Mouse (Mus musculus) spleen, adult 12 weeks (tissue): ENCODE results near the gene Cpt1b.

Experiments used
- DNase-seq: peaks from one replicate; pipeline ENCODE4 v3.0.0; 2022; ENCODE audit warnings: low spot score

Gene Cpt1b

DNA sequence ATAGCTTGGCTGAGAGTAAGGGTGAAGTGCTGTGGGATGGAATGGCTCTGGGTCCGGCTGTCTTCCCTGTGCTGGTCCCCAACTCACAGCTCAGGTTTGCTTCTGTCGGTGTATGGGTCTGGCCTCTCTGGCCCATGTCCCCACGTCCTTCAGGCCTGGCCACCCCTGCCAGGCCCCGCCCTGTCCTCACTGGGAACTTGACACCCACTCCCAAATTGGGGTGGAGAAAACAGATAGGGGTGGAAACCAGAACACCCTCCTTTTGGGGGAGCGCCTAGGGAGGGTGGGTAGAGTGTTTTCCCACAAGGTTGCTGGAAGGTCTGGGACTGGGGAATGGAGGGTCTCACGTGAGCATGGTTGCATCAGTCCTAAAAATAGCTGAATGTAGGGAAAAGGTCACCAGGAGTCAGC is at the start of gene Cpt1b:
Cpt1b (minus strand) TSS at position 153 of the 411 bp plus-strand sequence.
- no peak for DNase-seq

DNA sequence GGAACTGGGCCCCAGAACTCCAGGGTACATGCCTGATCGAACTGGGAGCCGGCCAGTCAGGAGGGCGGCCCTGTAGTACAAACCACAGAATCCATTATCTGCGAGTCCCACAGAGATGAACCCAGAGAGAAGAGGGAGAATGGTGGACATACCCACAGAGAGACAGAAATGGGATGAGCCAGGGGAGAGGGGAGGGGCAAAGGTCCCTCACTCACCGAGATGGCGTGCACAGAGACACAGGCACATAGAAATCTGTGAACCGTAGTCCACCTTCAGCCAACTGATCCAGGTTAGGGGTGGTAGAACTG is 49.6 kb upstream of the Cpt1b start:
- no peak for DNase-seq

DNA sequence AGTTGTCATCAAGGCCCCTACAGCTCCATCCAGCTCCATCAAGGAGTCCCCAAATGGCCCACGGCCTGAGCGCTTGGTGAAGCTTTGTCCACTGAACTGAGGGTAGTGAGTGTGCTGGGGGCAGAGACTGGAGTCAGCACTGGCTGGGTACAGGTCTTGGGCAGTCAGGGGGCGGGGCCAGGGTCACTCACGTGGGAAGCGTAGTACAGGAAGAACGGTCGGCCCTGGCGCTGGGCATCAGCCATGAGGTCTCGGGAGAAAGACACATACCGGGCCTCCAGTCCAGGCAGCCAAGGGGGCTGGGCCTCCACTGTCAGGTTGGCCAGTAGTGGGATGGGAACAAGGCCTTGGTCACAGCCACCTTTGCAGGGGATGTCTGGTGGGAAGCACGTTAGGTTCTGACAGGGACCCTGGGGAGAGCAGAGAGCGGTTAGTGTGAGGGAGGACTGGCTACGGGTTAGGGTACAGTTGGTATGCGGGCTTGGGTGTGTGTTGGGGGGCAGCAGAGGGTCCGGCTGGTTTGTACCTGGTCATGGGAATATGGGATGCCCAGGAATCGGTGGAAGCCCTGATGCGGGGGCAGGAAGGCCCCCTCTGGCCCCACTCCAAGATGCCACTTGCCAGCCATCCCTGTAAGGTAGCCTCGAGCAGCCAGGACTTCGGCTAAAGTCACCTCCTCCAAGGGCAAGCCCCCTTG is 49.1 kb upstream of the Cpt1b start:
- no peak for DNase-seq

DNA sequence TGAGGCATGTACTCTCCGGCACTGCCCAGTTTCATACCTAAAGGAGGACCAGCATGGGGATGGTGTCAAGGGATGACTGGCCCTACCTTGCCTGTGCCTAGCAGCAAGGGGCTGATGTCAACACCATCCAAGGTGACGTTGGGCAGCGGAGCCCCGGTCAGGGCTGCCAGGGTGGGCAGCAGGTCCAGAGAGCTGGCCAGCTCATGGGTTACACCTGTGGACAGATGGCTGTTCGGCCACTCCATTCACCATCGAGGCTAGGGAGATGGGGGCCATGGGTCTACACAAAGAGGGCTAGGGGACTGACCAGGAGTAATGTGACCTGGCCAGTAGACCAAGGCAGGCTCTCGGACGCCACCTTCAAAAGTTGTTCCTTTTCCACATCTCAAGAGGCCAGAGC is 48.3 kb upstream of the Cpt1b start:
- DNase-seq, result no peak

DNA sequence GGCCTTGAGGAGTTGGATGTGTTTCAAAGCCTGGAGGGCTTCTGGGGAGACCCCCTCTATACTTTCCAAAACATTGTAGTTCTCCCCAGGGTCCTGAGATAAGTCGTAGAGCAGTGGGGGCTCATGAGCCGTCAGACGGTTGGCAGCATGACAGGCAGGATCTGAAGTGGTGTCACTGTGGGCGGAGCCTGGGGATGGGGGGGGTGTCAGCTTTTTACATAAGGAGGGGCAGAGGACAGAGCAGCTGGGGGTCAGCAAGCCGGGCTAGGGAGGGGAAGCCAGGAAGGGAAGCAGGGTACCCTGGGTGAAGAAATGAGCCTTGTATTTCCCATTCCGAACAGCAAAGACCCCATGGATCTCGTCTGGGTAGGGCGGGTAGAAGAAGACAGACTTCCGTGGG is 47.7 kb upstream of the Cpt1b start:
- DNase-seq, result no peak

DNA sequence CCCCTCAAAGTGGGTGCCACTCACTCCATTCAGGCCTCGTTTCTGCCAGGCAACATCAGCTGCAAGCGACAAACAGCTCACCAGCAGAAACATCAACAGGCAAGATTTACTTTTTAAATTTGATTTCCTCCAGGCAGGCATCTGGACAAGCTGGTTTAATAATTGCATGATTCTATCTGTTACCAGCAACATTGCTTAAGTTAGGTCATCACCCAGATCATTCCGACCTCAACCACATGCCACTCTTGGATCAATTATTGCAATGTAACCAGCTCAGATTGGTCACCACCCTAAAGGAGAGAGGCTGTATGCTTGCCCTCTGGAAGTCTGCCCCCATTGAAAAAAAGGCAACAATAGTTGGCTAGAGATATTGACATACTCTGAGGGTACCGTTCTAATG is 45.8 kb upstream of the Cpt1b start:
- DNase-seq, result no peak

DNA sequence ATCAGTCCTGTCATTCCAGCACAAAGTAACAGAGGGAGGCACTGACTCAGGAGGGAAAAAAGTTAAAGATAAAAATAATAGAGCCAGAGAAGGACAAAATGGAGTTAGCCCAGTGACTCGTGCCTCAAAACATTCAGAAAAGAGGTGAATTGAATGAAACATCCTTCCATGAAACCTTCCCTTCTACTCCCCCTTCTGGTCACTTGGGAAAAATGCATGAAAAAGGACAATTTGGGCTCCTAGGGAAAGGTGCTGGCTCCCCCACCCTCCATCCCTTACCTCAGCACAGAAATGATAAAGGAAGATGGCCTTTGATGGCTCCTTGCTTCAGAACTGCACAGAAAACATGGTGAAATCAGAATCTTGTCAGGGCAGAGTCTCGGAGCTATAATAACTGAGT is 42.9 kb upstream of the Cpt1b start:
- no peak for DNase-seq

DNA sequence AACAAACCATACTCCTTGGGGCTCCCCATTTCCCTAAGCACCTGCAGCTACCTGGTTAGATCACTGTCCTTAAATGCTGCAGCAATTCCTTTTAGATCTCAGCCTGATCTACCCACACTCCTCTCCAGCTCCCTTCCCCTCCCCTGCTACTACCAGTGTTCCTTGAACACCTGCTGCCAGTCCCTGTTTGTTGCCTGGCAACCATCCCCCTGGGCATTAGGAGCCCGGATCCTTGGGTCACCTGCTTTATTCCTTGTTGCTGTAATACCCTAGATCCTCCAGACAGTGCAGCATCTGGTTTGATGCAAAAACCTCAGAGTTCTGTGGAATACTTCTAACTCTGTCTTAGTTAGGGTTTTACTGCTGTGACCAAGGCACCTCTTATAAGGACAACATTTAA is 39.4 kb upstream of the Cpt1b start:
- DNase-seq, result no peak

DNA sequence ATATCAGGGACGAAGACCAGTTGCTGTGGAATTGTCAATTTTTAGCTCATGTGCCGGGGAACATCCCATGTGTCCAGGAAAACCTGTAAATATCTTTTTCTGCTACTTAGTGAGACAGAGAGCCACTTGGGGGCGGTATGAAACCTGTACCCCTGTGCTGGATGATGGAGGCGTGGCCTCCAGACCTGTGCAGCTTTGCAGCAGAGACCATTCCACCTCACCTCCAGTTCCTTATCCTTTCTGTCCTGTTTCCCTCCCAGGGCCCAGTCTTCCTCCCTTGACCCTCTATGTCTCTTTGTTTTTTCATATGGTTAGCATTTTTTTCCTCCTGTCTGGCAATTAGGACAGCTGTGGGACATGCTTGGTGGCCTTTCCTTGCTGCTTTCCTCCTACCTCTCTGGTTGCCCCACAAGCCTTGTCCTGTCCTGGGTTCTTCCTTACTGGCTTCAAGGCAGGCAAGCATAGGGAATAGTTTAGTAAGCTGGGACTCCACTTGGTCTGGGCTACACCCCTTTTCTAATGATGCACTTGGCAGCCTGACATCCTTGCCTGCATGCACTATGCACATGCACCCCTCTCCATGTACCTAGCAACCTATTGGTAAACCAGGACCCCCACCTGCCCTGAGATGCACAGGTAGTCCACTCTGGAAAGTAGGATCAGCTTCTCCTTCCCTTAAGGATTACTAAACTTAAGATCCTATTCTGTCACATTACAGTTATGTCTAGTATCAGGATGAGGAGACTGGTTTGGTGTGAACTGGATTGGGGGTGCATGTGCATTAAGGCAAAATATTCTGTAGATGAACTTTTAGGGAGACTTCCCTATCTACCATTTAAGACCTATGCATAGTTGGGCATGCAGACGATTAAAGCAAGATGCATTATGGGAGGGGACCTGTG is 37.9 kb upstream of the Cpt1b start:
- no peak for DNase-seq

DNA sequence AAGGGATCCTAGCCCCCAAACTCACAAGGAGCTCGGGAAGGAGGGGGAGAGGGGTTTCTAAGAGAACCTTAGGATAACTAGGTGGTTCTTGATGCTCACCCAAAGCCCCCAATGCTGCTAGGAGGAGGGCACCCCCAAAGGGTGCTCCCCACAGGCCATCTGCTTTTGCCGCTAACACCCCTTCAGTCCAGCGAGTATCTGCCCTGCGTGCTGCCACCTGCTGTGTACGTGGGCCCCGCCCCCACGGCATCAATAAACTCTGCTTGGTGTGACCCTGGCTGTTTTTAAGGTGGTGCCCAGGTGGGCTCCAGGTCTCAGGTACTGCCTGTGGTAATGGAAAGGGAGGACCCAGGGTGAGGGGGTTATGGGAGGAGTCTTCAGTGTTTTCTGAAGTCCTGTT is 36.5 kb upstream of the Cpt1b start:
- no peak for DNase-seq

DNA sequence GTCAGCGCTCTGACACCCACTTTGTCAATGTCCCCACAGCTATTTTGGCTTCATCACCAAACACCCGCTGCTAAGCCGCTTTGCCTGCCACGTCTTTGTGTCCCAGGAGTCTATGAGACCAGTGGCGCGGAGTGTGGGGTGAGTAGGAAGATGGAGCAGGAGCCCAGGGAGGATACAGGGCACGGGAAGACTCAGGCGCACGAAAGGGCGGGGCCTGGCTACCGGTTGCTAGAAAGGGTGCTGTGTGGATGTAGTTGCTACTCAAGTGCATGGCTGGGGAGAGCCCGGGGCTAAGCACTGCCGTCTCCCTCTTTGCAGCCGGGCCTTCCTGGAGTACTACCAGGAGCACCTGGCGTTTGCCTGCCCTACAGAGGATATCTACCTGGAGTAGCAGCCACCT is 35.7 kb upstream of the Cpt1b start:
- DNase-seq, result no peak

DNA sequence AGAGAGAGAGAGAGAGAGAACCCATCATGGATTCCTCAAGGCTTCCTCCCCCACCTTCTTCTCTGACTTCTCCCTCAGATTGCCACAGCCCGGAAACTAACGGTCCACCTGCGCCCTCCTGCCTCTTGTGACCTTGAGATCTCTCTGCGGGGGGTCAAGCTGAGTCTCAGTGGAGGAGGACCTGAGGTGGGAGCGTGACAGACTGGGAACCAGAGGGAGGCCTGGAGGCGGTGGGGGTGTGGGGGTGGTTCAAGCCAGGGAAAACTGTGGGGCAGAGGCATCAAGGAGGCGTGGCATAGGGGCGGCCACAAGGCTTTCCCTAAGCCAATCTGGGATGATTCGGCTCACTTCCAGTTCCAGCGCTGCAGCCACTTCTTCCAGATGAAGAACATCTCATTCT is 34.6 kb upstream of the Cpt1b start:
- DNase-seq, result no peak

DNA sequence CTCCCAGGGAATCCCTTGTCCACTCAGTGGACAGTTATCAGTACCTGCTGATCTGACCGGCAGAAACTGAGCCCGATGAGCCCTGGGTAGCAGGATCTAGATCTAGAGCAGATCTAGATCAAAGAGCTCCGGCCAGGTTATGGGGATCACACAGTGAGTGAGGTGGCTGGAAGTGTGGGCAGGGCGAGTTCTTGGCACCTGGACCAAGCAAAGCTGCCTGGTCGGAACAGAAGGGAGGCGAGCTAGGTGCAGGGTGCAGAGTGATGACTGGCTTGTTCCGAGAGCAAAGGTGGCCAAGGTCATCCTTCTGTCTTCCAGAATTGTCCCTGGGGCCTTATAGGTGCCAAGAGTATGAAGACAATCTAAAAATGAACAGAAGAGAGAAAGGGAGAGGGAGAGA is 34.2 kb upstream of the Cpt1b start:
- no peak for DNase-seq

DNA sequence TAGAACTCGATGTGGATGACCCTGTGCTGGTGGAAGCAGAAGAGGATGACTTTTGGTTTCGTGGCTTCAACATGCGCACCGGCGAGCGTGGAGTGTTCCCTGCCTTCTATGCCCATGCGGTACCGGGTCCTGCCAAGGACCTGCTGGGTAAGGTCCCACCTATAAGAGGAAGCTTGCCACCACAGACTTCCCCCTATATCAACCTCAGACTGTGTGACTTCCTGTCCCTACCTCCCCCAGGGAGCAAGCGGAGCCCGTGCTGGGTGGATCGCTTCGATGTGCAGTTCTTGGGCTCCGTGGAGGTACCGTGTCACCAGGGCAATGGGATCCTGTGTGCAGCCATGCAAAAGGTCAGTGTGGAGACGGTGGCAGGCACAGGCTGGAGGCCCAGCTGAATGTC is 33.3 kb upstream of the Cpt1b start:
- no peak for DNase-seq

DNA sequence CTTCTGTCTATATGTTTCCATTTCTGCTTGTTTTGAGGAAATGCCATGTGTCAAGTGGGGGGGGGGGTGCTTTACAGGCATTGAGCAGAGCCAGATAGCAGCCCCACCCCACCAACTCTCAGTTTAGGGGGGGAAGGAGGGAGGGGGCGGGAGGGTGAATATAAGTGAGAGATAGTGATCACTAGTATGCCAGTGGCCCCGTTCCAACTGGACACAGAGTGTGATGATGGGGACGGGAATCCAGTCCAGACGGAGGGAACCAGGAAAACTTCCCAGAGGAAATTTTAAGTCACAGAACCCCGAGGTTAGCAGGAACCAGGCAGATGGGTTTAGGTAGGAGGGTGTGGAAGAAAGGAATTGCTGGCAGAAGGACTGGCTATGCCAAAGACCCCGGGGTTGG is 30.0 kb upstream of the Cpt1b start:
- DNase-seq, result no peak

DNA sequence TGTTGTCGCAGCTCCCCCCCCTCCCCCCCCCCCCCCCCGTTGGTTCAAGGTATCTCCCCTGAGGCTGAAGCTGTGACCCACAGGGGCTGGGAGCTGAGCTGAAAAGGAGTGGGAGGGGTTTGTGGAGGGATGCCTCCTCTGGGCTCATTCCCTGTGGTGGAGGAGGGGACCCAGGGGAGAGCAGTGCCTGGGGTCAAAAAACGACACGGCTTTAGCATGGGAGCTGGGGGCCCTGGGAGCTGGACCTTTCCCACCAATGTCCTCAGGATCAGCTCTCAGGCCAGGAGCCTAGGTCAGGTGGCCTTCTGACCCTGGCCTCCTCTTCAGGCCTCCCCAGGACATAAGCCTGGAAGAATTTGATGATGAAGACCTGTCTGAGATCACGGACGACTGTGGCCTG is 29.2 kb upstream of the Cpt1b start:
- DNase-seq, result no peak

DNA sequence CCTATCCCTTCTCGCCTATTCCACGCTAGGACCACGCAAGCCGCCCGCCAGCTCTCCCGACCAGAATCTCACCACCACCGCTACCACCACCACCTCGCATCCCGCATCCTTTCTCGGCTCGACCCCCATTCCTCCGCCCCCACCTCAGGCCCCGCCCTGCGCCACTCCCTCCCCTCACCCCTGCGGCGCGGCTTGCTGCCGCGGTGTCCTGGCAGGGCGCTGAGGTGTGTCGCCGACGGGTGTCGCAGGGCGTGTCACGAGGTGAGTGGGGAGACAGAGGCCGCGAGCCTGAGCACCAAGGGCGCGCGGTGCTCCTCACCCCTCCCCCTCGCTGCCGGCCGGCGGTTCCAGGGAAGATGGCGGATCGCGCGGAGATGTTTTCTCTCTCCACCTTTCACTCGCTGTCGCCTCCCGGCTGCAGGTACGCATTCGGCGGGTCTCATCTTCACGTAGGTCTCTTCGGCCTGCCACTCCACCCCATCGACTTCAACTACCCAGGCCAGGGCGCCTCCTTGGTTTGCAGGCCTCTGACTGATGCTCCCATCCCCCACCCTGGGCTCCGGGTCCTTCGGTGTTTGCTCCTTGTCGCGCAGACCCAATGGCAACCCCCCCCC is 28.3 kb upstream of the Cpt1b start, which contains the start of gene Mapk8ip2:
Mapk8ip2 (plus strand) TSS at position 49 of the 614 bp plus-strand sequence.
- no peak for DNase-seq

DNA sequence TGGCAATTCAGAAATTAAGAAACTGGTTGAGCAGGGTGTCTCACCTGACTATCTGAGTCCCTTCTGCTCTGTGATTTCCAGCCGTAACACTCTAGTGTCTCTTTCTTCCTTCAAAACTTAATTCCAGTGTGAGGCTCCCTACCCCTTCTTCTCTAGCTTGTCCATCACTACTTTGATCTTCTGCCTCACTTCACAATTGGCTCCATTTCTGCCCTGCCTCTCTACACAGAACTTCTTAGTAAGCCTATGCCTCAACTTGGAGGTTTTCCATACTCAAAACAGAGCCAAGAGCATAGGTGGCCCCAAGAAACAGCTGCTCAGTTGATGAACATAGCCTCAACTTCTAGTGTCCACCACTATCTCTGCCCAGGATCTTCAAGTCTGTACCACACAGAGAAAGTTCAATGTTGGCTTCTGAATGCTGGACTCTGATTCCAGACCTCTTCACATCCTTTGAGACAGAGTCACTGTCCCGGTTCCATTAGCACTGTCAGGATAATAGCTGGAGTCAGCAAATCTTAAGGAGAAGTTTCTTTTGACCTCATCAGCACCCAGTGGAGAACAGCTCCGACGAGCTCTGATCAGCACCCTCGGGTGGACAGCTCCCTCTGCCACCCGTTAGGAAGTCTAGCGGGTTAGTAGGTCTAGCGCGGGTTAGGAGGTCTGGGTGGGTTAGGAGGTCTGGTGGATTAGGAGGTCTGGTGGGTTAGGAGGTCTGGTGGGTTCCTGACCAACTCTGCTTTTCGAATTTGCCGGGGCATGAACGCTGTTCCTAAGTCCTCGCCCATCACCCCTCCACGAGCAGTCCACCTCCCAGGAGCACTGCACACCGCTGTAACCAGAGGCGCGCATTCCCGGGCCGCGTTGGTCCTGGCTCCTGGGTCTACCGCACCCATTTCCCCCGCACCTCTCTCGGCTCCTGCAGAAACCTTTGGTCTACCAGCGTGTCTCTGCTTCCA is 27.5 kb upstream of the Cpt1b start:
- no peak for DNase-seq

DNA sequence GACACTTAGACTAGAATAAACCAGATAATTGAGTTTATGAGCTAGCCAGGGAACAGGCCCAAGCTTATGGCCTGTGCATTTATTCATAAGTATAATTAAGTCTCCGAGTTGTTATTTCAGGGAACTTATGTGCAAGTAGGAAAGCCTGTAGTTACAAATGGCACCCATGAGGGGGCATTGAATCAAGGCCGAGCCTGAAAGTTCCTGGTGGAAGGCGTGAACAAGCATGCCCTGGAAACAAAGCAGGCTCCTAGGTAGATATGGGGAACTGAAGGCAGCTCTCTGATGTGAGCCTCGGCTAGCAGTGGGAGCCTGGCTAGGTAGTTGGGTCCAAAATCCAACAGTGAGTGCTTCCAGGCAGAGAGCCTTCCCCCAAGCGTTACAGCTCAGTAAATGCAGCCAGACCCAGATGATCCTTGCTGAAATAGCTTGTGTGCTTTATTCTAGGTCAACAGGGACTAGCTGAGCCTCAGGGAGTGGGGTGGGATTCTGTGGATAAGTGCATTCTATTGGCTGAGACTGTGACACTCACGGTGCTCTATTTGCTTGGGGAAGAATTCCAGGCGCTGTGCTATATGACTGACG is 16.9 kb upstream of the Cpt1b start:
- DNase-seq, result no peak

DNA sequence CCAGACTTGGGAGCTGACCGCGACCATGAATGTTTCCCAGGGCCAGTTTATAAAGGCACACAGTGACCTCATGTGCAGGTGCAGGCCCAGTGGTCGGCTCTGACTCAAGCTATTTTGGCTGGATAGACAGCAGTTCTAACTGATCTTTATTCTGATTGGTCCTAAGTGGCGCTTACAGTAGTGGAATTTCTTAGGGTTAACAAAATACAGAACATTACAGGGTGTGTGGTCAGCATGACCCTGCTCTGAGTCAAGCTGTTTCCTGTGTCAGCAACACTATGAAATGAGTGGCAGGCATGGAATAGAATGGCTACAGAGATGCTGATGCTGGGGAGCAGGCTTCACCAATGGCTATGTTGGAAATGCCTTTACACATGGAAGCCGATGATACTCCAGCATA is 10.2 kb upstream of the Cpt1b start:
- DNase-seq, result no peak

DNA sequence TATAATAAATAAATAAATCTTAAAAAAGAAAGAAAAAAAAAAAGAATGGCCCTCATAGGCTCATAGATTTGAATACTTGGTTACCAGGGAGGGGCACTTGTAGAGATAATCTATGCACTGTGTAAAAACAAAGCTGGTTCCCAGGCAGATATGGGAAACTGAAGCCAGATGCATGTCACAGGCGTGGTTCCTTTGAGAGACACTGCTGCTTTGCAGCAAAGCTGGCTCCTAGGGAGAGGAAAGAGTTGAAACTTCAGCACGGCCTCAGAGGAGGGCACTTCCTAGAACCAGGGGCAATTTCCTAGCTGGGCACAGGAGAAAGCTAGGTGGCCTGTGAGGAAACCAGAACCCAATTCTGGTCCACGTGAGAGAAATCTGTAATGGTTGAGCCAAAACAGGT is 8.5 kb upstream of the Cpt1b start:
- no peak for DNase-seq

DNA sequence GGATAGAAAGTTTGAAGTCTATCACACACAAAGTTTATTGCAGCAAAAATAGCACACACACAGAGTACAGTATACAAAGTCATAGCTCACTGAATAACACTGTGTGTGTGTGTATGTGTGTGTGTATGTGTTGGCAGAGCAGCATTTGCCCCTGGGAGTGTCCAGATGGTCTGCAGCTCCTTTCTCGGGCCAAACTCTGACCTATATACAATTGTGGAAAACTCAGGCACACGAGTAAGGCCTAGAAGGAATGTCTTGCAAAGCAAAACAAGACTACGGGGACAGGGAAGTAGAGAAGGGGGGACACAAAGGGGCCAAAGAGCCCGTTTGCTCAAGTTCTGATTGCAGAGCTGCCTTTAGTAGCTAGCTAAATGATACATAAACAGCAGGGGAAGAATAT is 7.3 kb upstream of the Cpt1b start:
- no peak for DNase-seq
